8 mouse cellular contexts compared by ENCODE assay signal in the genomic region with DNA sequence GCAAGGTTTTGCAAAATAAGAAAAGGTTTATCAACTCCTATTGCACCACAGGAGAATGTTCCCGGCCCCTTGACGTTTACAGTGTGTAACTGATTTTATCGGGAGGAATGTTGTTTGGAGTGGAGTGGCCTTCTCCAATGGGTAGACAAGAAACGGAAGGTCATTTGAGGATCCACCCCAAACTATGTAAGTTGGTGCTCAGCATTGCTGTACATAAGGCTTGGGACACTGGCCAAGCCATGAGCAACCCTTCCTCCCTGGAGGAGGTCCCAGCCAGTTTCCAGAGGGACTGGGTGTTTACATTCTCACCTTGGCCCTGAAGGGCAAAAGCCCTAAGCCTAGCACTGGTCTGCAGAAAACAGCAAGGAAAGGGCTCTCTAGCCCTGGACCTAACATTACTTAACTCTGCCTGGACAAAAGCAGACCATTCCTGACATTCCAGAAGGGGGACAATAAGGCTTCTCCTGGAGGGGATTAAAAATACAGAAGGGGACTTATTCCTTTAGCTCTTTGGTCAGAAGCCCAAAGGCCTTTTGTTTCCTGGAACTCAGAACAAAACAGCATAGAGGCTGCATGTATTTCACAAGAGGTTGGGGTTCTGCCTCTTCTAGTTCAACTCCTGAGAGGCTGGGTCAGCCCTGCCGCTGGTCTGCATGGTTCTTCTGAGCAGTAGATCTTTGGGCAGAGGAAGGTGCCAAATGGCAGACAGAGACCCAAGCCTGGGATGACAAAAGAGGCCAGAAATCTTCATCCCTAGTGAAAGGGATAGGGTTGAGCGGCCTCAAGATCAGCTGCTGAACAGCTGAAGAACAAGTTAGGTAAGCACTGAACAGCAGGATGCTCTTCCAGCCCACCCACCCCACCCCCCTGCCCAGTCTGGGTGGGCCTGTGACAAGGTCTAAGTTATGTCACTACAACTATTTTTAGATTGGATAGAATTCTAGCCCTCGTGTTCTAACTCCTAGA. TPM values are rescaled to one million over a fixed set of nuclear protein-coding genes. Genes with fewer than 3 reads are reported as not detected.
DNase-seq lines count a peak whose midpoint lies in the region; ATAC-seq and TF ChIP-seq lines count a peak whose summit lies in the region.

No protein-coding gene starts in this region.

- H3K27ac ChIP-seq in testis, adult 2 months (ENCODE audit: control insufficient read depth, insufficient read depth, low read depth, low read length): peak overlapping the region; percentile 85
- H3K27ac ChIP-seq in midbrain, embryonic 16.5 days (ENCODE audit: low read length): no peak overlapping the region

- no peaks in the 10 kb centered on the region for H3K9me3 ChIP-seq in midbrain, embryonic 16.5 days (replicated peaks; ENCODE audit: control insufficient read depth, low read length, poor library complexity, severe bottlenecking)

- H3K27me3 ChIP-seq in testis, adult 2 months (ENCODE audit: control insufficient read depth, insufficient read depth, low read length): no peaks in the 10 kb centered on the region
- H3K27me3 ChIP-seq in midbrain, embryonic 16.5 days (ENCODE audit: control insufficient read depth, insufficient read depth, low read depth, low read length): no peaks in the 10 kb centered on the region

- ATAC-seq in midbrain, embryonic 16.5 days: no peak

- no peak for TF ChIP-seq CTCF in testis, adult 2 months (IDR thresholded peaks at IDR 0.05; ENCODE audit: control insufficient read depth, insufficient read depth, insufficient replicate concordance, low read depth, low read length)

- peak; percentile 56 for DNase-seq in adrenal gland, postnatal 14 days
- no peak for DNase-seq in adrenal gland, adult 8-10 months
- DNase-seq in testis, postnatal 10 days (ENCODE audit: low spot score): no peak
- peak; percentile 77 for DNase-seq in kidney, postnatal 14 days
- DNase-seq in yolk sac, embryonic 10.5 days (ENCODE audit: low spot score): peak; percentile 14
- no peak for DNase-seq in cerebellum, adult 9-11 months

- H3K4me3 ChIP-seq in testis, adult 2 months (ENCODE audit: control insufficient read depth, low read depth, low read length): no peak overlapping the region
- H3K4me3 ChIP-seq in midbrain, embryonic 16.5 days (ENCODE audit: low read depth, low read length): no peak overlapping the region

- 72% methylated on average over 7 of the region's 7 CpGs for WGBS in midbrain, embryonic 16.5 days

- TF ChIP-seq POLR2A in testis, adult 2 months (IDR thresholded peaks at IDR 0.05; ENCODE audit: control insufficient read depth, low read depth, low read length): no peak

- H3K9ac ChIP-seq in midbrain, embryonic 16.5 days (ENCODE audit: low read depth, low read length): no peak overlapping the region

- H3K36me3 ChIP-seq in testis, adult 2 months (ENCODE audit: control insufficient read depth, insufficient read depth, low read length): no peaks in the 10 kb centered on the region
- H3K36me3 ChIP-seq in midbrain, embryonic 16.5 days (ENCODE audit: control insufficient read depth, insufficient read depth, low read length): no peaks in the 10 kb centered on the region

- H3K4me1 ChIP-seq in testis, adult 2 months (ENCODE audit: control insufficient read depth, insufficient read depth, low read length): peaks cover 8% of the 10 kb centered on the region
- no peaks in the 10 kb centered on the region for H3K4me1 ChIP-seq in midbrain, embryonic 16.5 days (ENCODE audit: control insufficient read depth, insufficient read depth, low read length)

- H3K4me2 ChIP-seq in midbrain, embryonic 16.5 days (ENCODE audit: low read length): no peak overlapping the region

RNA-seq across cellular contexts. Expression of a gene that starts 7.5 kb away (rescaled TPM):
- 87.2 and 88.6 TPM in 2 replicates for total RNA-seq in adrenal gland, postnatal 14 days (2021)
- 10 to 100 TPM; 52.8 to 69.3 (median 61.5) TPM for total RNA-seq in adrenal gland, adult 8-10 months (2022)
- polyA plus RNA-seq in testis, adult 2 months (2012; rRNA removed): 11.9 and 12.9 TPM in 2 replicates
- polyA plus RNA-seq in midbrain, embryonic 16.5 days (2015; fragmentation: Nextera tagmentation; extraction: Ambion mirVana): 9.4 and 12.4 TPM in 2 replicates

Comparison
In these comparisons a context has a peak if more than half of its experiments do, and no peak if none do; other contexts are left out.
1. DNase-seq: peak in adrenal gland, postnatal 14 days (single experiment), kidney, postnatal 14 days (single experiment) and yolk sac, embryonic 10.5 days (single experiment); none in adrenal gland, adult 8-10 months (single experiment), testis, postnatal 10 days (single experiment) and cerebellum, adult 9-11 months (single experiment).